Mouse (Mus musculus): Measurements from ENCODE around the gene Tnrc6a. TPM values are rescaled to one million over a fixed set of nuclear protein-coding genes. Genes with fewer than 3 reads are reported as not detected.

The Tnrc6a gene
- total RNA-seq, 2 experiments from 2014 or later = 24.1 to 26.2 TPM

GRCm38 (mm10) chr7:123172101-123172500 lies 48.4 kb downstream of the Tnrc6a start:
- Histone ChIP-seq H3K4me3 (no peak overlapping the region), H3K27ac (no peak overlapping the region)
- TF ChIP-seq CTCF (IDR thresholded peaks at IDR 0.05) = no peak
- intact Hi-C loops (cut with DNase I) = loop anchor here (5.0 kb wide), 1 partner anchor 45 kb away; no protein-coding TSS in a partner anchor
- DNase-seq = no peak

GRCm38 (mm10) chr7:123177215-123177614 lies 53.5 kb downstream of the Tnrc6a start:
- no peak for DNase-seq
- intact Hi-C loops (cut with DNase I) = no loop called here
- TF ChIP-seq CTCF (IDR thresholded peaks at IDR 0.05) = no peak
- H3K27ac ChIP-seq = no peak overlapping the region
- no peak overlapping the region for H3K4me3 ChIP-seq

- H3K27ac ChIP-seq = no peak overlapping the region
- H3K4me3 ChIP-seq = no peak overlapping the region
- intact Hi-C loops (cut with DNase I) = loop anchor here (10.0 kb wide), 1 partner anchor 187 kb away; no protein-coding TSS in a partner anchor
- no peak for DNase-seq
- TF ChIP-seq CTCF (IDR thresholded peaks at IDR 0.05) = no peak
Measured at GRCm38 (mm10) chr7:123181787-123182701, 58.4 kb downstream of the Tnrc6a start.

GRCm38 (mm10) chr7:123184891-123185290 lies 61.2 kb downstream of the Tnrc6a start:
- DNase-seq = no peak
- Histone ChIP-seq H3K27ac (no peak overlapping the region), H3K4me3 (no peak overlapping the region)
- intact Hi-C loops (cut with DNase I) = loop anchor here (10.0 kb wide), 1 partner anchor 190 kb away; no protein-coding TSS in a partner anchor
- TF ChIP-seq CTCF (IDR thresholded peaks at IDR 0.05) = no peak

- no peak for DNase-seq
- H3K27ac ChIP-seq = no peak overlapping the region
- no peak overlapping the region for H3K4me3 ChIP-seq
- intact Hi-C loops (cut with DNase I) = loop anchor here (10.0 kb wide), 1 partner anchor 192 kb away; no protein-coding TSS in a partner anchor
- TF ChIP-seq CTCF (IDR thresholded peaks at IDR 0.05) = no peak
Measured at GRCm38 (mm10) chr7:123186463-123186862, 62.8 kb downstream of the Tnrc6a start.

GRCm38 (mm10) chr7:123187246-123187645 lies 63.6 kb downstream of the Tnrc6a start:
- no peak overlapping the region for H3K4me3 ChIP-seq
- no peak for DNase-seq
- TF ChIP-seq CTCF (IDR thresholded peaks at IDR 0.05) = no peak
- intact Hi-C loops (cut with DNase I) = loop anchor here (10.0 kb wide), 1 partner anchor 192 kb away; no protein-coding TSS in a partner anchor
- no peak overlapping the region for H3K27ac ChIP-seq

- Histone ChIP-seq H3K4me3 (no peak overlapping the region), H3K27ac (no peak overlapping the region)
- TF ChIP-seq CTCF (IDR thresholded peaks at IDR 0.05) = no peak
- intact Hi-C loops (cut with DNase I) = loop anchor here (10.0 kb wide), 1 partner anchor 194 kb away; no protein-coding TSS in a partner anchor
- DNase-seq = no peak
Measured at GRCm38 (mm10) chr7:123188462-123188861, 64.8 kb downstream of the Tnrc6a start.

GRCm38 (mm10) chr7:123189762-123190161 lies 66.1 kb downstream of the Tnrc6a start:
- Histone ChIP-seq H3K27ac (no peak overlapping the region), H3K4me3 (no peak overlapping the region)
- no peak for TF ChIP-seq CTCF (IDR thresholded peaks at IDR 0.05)
- DNase-seq = no peak
- intact Hi-C loops (cut with DNase I) = loop anchor here (10.0 kb wide), 1 partner anchor 195 kb away; no protein-coding TSS in a partner anchor

- Histone ChIP-seq H3K4me3 (no peak overlapping the region), H3K27ac (no peak overlapping the region)
- no peak for TF ChIP-seq CTCF (IDR thresholded peaks at IDR 0.05)
- intact Hi-C loops (cut with DNase I) = no loop called here
- no peak for DNase-seq
Measured at GRCm38 (mm10) chr7:123191731-123192130, 68.0 kb downstream of the Tnrc6a start.

- intact Hi-C loops (cut with DNase I) = no loop called here
- no peak for DNase-seq
- Histone ChIP-seq H3K27ac (no peak overlapping the region), H3K4me3 (no peak overlapping the region)
- TF ChIP-seq CTCF (IDR thresholded peaks at IDR 0.05) = no peak
Measured at GRCm38 (mm10) chr7:123193201-123193600, 69.5 kb downstream of the Tnrc6a start.

GRCm38 (mm10) chr7:123194696-123195095 lies 71.0 kb downstream of the Tnrc6a start:
- DNase-seq = no peak
- TF ChIP-seq CTCF (IDR thresholded peaks at IDR 0.05) = no peak
- H3K27ac ChIP-seq = no peak overlapping the region
- intact Hi-C loops (cut with DNase I) = no loop called here
- no peak overlapping the region for H3K4me3 ChIP-seq

GRCm38 (mm10) chr7:123196432-123196831 lies 72.7 kb downstream of the Tnrc6a start:
- Histone ChIP-seq H3K4me3 (no peak overlapping the region), H3K27ac (no peak overlapping the region)
- no peak for DNase-seq
- no peak for TF ChIP-seq CTCF (IDR thresholded peaks at IDR 0.05)
- intact Hi-C loops (cut with DNase I) = no loop called here

- H3K27ac ChIP-seq = no peak overlapping the region
- no peak for DNase-seq
- intact Hi-C loops (cut with DNase I) = no loop called here
- TF ChIP-seq CTCF (IDR thresholded peaks at IDR 0.05) = no peak
- H3K4me3 ChIP-seq = no peak overlapping the region
Measured at GRCm38 (mm10) chr7:123198695-123199094, 75.0 kb downstream of the Tnrc6a start.

Measured in gastrocnemius, adult 2 months (tissue).